ENCODE assay signal across 24 mouse cellular contexts in the genomic region with DNA sequence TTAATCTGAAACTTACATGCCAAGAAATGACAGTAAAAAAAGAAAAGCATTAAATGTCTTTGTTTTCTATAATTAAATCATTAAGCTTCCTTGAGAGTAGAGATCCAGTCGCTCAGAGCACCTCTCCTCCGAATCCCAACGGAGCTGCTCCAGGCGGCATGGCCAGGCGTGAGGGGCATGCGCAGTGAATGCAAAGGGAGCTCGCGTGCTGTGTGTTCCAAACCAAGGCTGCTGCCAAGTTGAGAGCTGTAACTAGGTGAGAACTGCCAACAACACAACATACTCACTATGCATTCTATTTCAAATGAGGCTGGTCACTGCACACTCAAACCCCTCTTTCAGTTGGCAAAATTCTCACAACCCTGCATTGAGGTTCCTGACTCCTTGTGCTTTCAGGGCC.
DNase-seq lines count a peak whose midpoint lies in the region; ATAC-seq and TF ChIP-seq lines count a peak whose summit lies in the region.
"Had no signal": no experiment of that assay in that cellular context is flagged by ENCODE, and none has a peak within 500 bp of the region (broad histone marks: within the 10 kb centered on the region; RNA-seq: fewer than 3 reads in every experiment).

No protein-coding gene starts in this region.

- WGBS in hindbrain, postnatal 0 days: 49% methylated on average over 8 of the region's 8 CpGs
- 82% methylated on average over 8 of the region's 8 CpGs for WGBS in hindbrain, embryonic 12.5 days

- H3K36me3 ChIP-seq in hindbrain, postnatal 0 days (ENCODE audit: insufficient read depth, low read length): no peaks in the 10 kb centered on the region
- no peaks in the 10 kb centered on the region for H3K36me3 ChIP-seq in hindbrain, embryonic 12.5 days
- H3K36me3 ChIP-seq: forebrain, embryonic 15.5 days; G1E; heart, embryonic 13.5 days; lung, embryonic 15.5 days; midbrain, embryonic 13.5 days; neural tube, embryonic 15.5 days had no signal

- H3K4me3 ChIP-seq in hindbrain, postnatal 0 days (ENCODE audit: low read length): no peak overlapping the region
- H3K4me3 ChIP-seq in hindbrain, embryonic 12.5 days: no peak overlapping the region
- H3K4me3 ChIP-seq: erythroblast, embryonic 14.5 days; forebrain, embryonic 15.5 days; heart, adult 2 months; heart, embryonic 13.5 days; lung, embryonic 15.5 days; midbrain, embryonic 13.5 days; neural tube, embryonic 15.5 days had no signal

- DNase-seq in cerebellum, postnatal 10 days: peak; percentile 17 to 44
- DNase-seq in hindbrain, postnatal 0 days (ENCODE audit: low spot score): peak; percentile 45
- DNase-seq in right cerebral cortex, postnatal 14 days: peak; percentile 7
- no peak for DNase-seq in right cerebral cortex, postnatal 36 days (ENCODE audit: low spot score in 2 of 2)
- no peak for DNase-seq in cerebellum, adult 8-10 months
- DNase-seq: adrenal gland, postnatal 10 days; cerebellum, adult 11-12 months; heart, adult 2 months; heart, postnatal 10 days; kidney, adult 8-10 months; kidney, postnatal 4 days; retina, postnatal 1 day; thymus, postnatal 14 days had no signal

- no peak overlapping the region for H3K9ac ChIP-seq in hindbrain, postnatal 0 days (replicated peaks; ENCODE audit: low read length)
- no peak overlapping the region for H3K9ac ChIP-seq in hindbrain, embryonic 12.5 days
- H3K9ac ChIP-seq: forebrain, embryonic 15.5 days; heart, embryonic 13.5 days; lung, embryonic 15.5 days; midbrain, embryonic 13.5 days; neural tube, embryonic 15.5 days had no signal

- H3K9me3 ChIP-seq in hindbrain, postnatal 0 days (ENCODE audit: low read length): no peaks in the 10 kb centered on the region
- no peaks in the 10 kb centered on the region for H3K9me3 ChIP-seq in hindbrain, embryonic 12.5 days (replicated peaks)
- H3K9me3 ChIP-seq: forebrain, embryonic 15.5 days; G1E; heart, embryonic 13.5 days; lung, embryonic 15.5 days; midbrain, embryonic 13.5 days; neural tube, embryonic 15.5 days had no signal

- no peaks in the 10 kb centered on the region for H3K4me1 ChIP-seq in hindbrain, postnatal 0 days (ENCODE audit: insufficient read depth, low read length)
- no peaks in the 10 kb centered on the region; the same call in 1 of the 2 replicates for H3K4me1 ChIP-seq in hindbrain, embryonic 12.5 days
- H3K4me1 ChIP-seq: forebrain, embryonic 15.5 days; midbrain, embryonic 13.5 days; neural tube, embryonic 15.5 days had no signal

- TF ChIP-seq CTCF in hindbrain, postnatal 0 days (IDR thresholded peaks at IDR 0.05; ENCODE audit: low read depth): no peak

- no peak overlapping the region for H3K27ac ChIP-seq in hindbrain, postnatal 0 days
- H3K27ac ChIP-seq in hindbrain, embryonic 12.5 days: no peak overlapping the region
- H3K27ac ChIP-seq: forebrain, embryonic 15.5 days; heart, adult 2 months; heart, embryonic 13.5 days; kidney, postnatal 0 days; lung, embryonic 15.5 days; midbrain, embryonic 13.5 days; neural tube, embryonic 15.5 days had no signal

- no peaks in the 10 kb centered on the region for H3K27me3 ChIP-seq in hindbrain, postnatal 0 days (ENCODE audit: insufficient read depth, low read length)
- H3K27me3 ChIP-seq in hindbrain, embryonic 12.5 days: no peaks in the 10 kb centered on the region; the same call in 1 of the 2 replicates
- H3K27me3 ChIP-seq: forebrain, embryonic 15.5 days; heart, embryonic 13.5 days; lung, embryonic 15.5 days; midbrain, embryonic 13.5 days; neural tube, embryonic 15.5 days had no signal

- ATAC-seq in cerebellum, adult (ENCODE audit: insufficient number of reproducible peaks, low FRiP score, low TSS enrichment): no peak
- no peak for ATAC-seq in hindbrain, postnatal 0 days
- no peak for ATAC-seq in hindbrain, embryonic 12.5 days (ENCODE audit: low FRiP score)
- ATAC-seq: forebrain, embryonic 15.5 days; intestine, embryonic 16.5 days; midbrain, embryonic 13.5 days had no signal

- H3K4me2 ChIP-seq in hindbrain, postnatal 0 days (ENCODE audit: low read depth, low read length): no peak overlapping the region
- no peak overlapping the region for H3K4me2 ChIP-seq in hindbrain, embryonic 12.5 days (replicated peaks)
- H3K4me2 ChIP-seq: forebrain, embryonic 15.5 days; heart, embryonic 13.5 days; lung, embryonic 15.5 days; midbrain, embryonic 13.5 days; neural tube, embryonic 15.5 days had no signal

Comparison
In these comparisons a context has a peak if more than half of its experiments do, and no peak if none do; other contexts are left out.
1. DNase-seq: peak in cerebellum, postnatal 10 days (2 of 2), hindbrain, postnatal 0 days (single experiment) and right cerebral cortex, postnatal 14 days (single experiment); none in right cerebral cortex, postnatal 36 days (0 of 2) and cerebellum, adult 8-10 months (single experiment).